Mouse (Mus musculus) cerebellum, adult 11 months (tissue): Measurements from ENCODE around the gene Polr2e.

ENCODE experiments used
- DNase-seq: peaks from one replicate; pipeline ENCODE4 v3.0.0; 2022

Gene Polr2e

DNA sequence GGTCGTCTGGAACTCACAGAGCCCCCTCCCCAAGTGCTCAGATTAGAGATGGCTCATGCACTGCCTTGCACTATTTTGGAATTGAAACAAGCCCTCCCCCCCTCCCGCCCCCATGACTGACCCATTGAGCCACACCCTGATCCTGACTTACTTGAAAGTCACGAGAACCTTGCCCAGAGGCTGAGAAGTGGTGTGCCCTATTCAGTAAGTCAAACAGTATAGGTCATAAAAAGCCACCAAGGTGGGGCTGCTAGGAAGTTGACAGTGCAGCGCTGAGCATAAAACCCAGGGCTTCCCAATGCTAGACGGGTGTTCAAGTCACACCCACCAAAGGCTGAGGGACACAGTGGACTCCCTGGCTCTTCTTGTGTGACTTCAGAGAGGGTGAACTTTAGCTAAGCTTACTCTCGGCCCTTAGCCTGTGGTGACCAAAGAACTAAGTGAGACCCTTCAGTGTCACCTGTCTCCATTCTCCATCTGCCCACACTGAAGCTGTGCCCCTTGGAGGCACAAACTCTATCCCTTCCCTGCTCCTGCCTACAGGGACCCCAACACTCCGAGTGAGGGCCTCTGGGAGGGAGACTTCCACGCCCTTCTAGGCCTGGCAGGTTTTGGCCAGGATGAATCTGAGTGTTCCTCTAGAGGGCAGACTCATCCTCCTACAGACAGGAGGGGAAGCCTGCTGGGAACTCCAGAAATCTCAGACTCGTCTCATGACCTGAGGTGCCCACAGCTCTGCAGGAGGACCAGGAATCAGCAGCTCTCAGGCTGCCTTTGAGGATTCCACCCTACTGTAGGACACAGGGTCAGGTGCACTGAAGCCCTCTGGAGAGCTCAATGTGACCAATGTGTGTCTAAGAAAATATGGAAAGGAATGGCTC, 5.8 kb downstream of the Polr2e start:
- peak; percentile 46 for DNase-seq

DNA sequence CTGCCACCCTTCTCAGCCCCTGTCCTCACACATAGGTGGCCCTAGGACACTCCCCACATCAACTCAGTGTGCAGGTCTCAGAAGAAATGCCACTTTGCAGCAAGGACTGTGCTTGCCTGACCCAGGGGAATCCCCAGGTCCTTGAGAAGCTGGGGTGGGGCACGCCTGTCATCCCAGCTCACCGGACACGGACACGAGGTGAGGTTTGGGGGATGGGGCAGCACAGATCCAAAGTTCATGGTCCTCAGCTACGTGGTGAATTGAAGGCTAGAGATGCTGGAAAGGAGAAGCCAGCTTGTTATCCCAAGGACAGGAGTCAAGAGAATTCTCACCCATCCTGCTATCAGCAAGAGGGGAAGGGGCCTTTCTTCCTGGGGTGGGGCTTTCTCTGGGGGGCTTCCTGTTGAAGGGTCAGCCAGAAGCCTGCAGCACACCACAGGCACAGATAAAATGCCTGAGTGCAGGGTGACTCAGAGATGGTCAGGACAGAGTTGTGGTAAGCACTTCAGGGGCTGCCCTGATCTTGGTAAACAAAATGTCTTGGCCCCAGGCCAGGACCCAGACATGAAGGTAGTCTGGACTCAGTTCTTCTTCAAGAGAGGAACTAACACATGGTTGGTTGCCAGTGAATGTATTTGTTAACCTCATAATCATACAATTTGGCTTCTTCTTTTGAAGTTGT, 6.7 kb downstream of the Polr2e start:
- no peak for DNase-seq

DNA sequence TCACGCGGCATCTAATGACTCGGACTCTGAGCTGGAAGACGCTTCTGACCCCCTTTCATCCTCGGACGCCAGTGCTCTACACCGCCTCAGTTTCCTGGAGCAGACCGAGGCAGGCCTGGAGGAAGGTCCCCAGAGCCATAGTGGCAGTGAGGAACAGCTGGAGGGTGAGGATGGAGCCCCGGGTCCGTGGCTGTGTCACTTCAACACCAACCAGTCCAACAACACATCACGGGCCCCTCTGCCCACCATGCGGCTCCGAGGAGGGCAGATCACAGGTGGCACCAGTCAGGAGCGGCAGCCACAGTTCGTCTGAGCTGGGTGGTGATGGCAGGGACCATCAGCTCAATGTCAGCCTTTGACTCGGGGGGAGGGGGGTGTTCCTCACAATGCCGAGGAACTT, 8.9 kb downstream of the Polr2e start:
- DNase-seq, result no peak

DNA sequence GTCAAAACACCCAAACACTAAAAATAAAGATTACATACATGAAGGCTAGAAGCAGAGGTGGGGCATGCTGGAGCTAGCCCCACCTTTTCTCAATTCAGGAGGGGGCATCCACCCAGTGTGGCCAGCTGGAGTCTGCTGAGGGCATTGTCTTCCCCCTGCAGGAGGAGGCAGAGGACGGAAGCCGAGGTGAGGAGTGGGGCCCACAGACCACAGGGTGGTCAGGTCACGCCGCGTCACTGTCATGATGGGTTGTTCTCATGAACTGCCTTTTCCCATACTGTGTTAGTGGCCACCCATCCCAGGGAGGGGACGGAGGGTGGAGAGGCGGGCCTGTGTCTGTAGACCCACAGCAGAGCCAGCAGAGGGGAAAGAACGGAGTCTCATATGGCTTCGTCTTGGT, 9.4 kb downstream of the Polr2e start:
- no peak for DNase-seq

DNA sequence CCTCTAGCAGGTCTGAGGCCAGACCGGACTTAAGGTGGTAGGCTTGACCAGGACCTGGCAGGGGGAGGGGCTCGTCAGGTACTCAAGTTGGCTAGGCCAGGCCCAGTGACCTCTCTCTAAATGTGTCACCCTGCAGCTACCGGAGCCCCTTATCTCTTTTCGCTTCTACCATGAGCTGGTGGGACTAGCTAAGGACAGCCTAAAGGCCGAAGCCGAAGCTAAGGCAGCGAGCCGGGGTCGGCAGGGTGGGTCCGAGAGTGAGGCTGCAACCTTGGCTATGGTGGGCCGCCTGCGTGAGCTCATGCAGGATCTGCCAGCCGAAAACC, 11.1 kb downstream of the Polr2e start:
- no peak for DNase-seq

DNA sequence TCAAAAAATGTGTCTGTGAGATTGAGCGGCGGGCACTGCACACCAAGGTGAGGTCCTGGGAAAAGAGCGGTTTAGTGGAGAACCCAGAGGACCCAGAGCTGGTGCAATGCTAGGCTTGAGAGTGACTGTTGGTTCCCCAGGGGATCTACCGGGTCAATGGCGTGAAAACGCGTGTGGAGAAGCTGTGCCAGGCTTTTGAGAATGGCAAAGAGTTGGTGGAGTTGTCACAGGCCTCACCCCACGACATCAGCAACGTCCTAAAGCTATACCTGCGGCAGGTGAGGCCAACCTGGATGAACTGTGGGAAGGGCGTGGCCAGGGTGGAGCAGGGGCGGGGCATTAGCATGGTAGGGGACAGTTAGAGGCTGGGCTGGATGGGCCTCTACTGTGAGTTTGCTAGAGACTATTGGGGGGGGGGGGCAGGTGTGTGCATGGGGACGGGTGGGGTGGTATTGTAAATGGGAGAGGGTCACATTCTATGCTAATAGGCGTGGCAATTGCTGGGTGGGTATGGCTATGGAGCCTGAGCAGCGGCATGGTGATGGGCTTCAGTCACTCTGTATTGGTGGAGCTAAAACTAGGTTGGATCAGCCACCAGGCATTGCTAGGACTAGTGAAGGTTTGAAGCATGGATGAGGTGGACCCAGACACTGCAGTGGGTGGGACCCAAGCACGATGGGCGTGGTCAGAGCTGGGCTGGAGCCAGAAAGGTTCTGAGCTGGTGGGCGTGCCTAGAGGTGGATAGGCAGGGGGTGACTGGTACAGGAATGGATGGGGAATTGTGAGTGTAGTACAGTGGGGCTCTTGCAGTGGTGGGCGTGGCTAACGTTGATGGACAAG, 11.7 kb downstream of the Polr2e start:
- DNase-seq, result no peak

DNA sequence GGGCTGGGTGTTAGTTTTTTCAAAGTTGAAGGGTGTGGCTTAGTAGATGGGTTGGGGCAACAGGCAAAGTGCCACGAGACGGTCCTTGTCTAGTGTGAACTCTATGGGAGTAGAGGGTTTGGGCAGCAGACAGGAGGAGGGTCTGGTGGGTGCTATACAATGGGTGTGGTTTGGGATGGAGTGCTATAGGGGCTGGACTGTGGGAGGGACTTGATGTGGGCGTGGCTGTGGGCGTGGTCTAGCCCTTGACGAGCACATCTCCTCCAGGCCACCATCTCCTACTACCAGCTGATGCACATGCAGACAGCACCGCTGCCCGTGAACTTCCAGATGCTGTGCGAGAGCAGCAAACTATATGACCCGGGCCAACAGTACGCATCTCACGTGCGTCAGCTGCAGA, 13.7 kb downstream of the Polr2e start:
- DNase-seq, result no peak

DNA sequence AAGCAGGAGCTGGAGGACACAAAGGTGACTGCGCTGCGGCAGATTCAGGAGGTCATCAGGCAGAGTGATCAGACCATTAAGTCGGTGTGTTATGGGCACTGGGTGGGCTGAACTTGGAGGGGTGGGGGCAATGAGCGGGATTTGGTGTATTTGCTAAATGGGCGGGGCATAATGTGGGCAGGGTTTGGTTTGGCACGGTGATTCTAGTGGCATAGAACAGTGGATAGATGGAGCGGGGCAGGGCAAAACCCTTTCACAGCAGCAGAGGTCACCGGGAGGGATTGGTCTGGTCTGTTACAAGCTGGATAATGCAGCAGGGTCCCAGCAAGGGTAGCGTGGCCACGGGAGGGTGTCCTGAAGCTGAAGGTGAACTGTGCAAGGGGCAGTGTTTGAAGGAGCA, 14.1 kb downstream of the Polr2e start:
- no peak for DNase-seq

DNA sequence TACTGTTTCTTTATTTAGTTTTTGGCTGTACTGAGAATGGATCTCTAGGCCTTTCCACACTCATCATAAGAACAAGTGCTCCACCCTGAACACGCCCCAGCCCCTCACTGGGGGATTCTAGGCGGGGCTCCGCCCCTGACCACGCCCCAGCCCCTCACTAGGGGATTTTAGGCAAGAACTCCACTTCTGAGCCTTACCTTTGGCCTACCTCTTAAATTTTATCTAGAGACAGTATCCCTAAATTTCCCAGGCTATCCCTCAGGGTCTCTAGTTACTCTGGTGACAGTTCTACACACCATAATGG, 14.6 kb downstream of the Polr2e start:
- DNase-seq, result no peak

DNA sequence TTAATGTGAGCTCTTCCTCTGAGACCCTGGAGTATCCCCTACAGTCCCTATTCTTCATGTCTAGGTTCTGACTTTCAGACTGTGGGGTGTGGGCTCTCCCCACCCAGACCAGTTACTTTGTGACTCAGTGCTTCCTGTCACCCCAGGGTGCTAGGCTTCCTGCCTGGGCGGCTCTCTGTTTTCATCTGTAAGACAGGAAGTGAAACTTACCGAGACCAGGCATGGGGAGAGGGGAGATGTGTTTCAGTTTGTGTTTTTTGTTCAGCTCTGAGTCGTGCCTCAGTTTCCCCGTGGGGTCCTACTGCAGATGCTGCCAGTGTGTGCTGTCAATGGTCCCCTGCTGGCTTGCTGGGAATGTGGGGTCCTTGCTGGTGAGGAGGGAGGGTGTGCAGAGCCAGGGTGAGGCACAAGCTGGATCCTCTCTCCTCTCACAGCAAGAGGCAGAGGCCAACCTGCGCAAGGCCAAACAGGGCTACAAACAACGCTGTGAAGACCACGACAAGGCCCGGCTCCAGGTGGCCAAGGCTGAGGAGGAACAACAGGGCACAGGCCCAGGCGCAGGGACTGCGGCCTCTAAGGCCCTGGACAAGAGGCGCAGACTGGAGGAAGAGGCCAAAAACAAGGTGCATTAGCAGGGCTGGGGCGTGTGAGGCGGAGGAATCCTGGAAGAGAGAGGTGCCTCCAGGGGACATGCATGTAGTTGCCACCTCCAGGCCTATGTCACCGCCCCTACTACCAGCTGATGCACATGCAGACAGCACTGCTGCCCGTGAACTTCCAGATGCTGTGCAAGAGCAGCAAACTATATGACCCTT, 15.2 kb downstream of the Polr2e start:
- no peak for DNase-seq

DNA sequence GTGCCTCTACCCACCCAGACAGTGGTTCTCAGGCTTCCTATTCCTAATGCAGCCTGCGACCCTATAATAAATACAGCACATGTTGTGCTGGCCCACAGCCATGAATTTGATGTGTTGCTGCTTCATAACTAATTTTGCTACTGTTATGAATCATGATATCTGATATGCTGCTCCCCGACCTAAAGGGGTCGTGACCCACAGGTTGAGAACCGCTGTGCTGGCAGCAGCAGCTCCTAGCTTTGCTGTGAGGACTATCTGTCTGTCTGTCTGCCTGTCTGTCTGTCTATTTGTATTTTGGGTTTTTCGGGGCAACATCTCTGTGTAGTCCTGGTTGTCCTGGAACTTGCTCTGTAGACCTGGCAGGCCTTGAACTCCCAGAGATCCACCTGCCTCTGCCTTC, 15.8 kb downstream of the Polr2e start:
- DNase-seq, result no peak

DNA sequence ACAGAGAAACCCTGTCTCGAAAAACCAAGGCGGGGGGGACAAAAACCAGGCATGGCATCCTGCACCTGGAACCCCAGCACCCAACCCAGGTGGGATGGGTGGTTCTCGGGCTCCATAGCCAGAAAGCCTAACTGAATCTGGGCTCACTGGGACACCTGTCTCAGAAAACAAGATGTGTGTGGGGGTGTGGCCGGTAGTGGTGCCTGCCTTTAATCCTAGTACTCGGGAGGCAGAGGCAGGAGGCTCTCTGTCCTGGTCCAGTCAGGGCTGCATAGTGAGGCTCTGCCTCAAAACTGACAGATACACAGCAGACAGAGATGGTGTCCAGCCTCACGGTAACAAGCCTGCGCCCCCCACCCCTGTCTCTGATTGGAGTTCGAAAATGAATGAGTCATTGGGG, 16.8 kb downstream of the Polr2e start:
- no peak for DNase-seq

DNA sequence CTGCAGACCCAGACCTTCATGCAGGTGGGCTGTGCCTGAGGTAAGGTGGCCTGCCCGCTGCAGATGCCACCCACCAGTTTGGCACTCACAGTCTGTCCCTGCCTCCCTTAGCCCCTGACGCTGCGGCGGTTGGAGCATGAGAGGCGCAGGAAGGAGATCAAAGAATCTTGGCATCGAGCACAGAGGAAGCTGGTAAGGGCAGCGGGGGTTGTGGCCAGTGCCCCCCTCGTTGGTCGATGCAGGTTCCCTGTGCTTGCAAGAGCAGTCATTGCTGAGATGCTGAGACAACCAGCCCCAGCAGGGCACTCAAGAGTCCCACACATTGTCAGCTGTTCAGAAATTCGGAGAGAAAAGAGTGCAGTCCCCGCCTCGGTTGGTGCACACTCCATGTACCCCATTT, 17.4 kb downstream of the Polr2e start:
- DNase-seq, result no peak

DNA sequence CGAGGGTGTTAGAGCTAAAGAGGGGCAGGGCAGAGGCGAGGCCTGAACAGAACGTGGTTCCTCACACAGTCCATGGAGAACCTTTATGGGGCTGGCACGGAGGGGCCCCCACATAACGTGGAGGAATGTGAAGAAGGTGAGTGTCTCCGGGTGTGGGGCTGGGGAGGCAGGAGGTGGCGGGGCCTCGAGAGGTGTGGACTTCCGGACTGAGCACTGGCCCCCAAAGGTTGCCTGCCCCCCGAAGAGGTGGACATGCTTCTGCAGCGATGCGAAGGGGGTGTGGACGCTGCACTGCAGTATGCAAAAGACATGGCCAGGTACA, 18.3 kb downstream of the Polr2e start:
- DNase-seq, result no peak

DNA sequence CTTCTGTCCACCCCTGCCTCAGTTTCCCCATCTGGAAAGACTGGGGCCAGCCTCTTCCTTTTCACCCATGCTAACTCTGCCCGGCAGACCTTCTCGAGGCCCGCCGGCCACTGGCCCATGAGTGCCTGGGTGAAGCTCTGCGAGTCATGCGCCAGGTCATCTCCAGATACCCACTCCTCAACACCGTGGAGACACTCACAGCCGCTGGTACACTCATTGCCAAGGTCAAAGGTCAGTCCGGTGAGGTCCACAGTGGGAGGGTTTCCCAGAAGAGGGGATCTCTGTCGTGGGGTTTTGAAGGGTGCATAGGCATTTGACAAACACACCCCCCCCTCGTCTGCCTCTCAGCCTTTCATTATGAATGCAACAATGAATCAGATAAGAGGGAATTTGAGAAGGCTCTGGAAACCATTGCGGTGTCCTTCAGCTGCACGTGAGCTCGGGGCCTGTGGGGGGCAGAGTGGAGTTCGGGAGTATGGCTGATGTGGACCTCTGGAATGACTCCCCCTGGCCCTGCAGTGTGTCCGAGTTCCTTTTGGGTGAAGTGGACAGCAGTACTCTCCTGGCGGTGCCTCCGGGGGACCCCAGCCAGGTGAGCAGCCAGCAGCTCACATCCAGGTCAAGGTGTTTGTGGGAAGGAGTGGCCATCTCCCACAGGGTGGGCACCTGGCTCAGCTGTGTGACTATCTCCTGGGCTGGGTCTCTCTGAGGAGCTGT, 18.8 kb downstream of the Polr2e start:
- DNase-seq, result no peak

DNA sequence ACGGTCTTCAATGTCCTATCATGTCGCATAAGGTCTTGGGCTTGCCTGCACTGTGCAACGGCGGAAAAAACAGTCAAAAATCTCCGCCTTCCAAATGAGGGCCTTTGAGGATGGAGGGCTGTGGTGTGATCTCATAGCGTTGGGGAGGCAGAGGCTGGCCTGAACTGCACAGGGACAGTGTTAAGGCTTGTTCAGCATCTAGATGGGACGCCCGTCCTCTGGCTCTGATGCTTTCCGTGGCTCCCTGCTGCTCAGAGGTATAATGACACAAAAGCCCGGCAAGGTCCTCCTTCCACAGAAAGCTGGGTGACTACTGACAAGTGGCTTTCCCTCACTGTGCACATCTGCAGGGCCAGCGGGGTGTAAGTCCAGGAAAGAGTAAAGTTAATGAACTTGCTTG, 19.4 kb downstream of the Polr2e start:
- DNase-seq, result no peak

DNA sequence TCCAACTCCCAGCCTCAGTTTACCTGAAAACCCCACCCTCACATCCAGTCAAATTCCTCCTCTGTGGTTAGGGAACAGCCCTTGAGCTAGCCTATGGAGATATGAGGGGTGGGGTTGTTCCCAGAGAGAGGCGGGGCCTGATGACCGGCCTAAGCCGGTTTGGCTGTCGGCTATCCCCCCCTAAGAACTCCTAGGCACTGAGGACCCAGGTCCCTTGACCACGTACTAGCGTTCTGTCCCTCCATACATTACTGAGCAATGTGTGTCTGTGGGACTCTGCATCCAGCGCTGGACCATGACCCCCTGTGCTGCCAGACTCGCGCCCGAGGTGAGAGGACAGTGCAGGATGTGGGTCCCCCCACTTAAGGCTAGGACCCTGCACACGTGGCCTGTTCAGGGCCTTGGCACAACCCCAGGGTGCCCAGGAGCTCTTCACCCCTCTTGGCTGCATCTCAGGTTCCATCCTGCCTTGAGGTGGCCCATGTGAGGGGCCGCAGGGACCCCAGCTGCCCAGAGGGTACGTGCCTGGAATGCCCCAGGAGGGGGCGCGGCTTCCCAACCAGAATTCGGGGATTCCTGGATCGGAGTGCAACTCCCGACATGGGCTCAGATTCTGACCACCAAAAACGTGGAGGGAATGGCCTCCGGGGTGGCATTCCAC, 20.0 kb downstream of the Polr2e start:
- no peak for DNase-seq

DNA sequence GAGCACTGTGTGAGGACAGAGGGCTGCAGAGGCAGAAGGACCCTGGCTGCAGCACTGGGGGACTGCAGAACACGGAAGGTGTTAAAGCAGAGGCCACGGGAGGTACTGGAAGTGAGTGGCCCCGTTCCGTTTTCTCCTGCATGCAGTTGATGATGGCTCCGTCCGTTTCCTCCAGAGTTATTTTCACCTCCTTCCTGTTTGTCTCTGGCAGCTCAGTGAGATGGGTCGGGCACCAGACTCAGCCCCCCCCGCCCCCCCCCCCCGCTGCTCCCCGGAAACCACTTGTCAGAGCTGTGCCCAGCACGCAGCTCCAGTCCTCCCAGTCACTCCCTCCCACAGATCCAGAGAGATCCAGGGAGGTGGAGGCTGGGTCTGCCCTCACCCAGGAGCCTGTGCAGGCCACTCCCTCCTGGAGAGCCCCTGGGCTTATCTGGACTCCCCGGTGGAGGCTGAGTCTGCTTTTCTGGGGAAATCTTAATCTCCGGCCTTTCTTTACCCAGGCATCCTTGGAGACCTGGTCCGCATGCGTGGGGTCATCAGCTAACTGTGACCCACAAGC, 20.8 kb downstream of the Polr2e start:
- DNase-seq, result no peak

DNA sequence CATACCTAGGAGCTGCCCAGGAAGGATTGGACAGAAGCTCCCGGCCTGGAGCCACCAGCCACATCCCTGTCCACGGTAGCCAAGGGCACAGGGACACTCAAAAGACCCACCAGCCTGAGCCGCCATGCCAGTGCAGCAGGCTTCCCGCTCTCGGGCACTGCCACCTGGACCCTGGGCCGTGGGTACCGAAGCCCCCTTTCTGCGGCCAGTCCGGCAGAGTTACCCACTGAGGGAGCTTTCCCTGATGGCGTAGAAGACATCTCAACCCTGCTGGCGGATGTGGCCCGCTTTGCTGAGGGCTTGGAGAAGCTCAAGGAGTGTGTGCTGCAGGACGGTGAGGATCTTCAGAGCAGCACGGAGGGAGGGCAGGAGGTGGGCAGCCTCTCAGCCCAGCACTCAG, 21.8 kb downstream of the Polr2e start:
- DNase-seq, result no peak

DNA sequence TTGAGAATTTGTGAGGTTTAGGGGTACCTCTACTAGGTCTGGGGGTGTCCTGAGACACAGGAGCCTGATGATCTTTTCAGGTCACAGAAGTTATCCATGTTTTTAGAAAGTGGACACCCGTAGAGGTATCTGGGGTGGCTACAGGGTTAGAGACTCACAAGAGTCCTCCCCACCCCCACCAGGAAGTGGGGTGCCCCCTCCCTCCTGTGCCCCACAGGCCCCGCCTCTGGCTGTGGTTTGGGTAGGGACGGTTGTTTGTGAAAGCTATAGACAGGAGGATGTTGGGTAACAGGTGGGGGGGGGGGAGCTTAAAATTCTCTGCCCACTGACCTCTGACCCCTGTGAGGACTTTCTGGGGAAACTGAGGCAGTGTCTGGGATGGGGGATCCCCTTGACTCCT, 22.2 kb downstream of the Polr2e start:
- no peak for DNase-seq

DNA sequence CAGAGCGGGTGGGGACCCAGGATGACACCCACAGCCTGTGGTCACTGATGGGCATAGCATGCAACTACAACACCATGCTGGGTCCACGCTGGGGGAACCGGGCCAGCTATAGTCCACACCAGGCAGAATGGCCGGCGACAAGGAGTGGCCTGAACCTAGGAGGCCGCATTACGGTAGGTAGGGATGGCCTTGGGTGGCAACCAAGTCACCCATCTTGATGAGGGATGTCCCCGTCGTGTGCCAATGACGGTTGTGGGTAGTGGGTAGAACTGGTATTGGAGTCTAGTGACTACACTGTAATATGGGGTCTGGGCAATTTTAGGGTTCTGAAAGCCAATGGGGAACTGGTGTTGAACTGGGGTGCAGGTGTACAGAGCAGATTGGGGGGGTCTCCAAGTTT, 22.7 kb downstream of the Polr2e start:
- DNase-seq, result no peak

DNA sequence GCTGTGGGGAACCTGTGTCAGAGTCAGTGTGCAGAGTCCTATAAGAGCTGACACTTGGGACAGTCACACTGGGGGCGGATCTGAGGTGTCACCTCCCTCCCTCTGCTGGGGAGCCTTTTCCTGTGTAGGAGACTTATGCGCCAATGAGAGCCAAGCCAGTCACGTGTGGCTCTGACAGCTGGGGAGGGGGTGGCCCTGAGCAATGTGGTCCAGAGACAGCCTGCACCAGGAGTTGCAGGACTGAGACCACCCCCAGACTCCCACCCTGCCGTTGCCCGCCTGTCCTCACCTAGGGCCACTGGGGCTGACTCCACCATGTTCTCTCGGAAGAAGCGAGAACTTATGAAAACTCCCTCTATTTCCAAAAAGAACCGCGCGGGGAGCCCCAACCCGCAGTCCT, 23.1 kb downstream of the Polr2e start, which contains the start of gene Arhgap45:
TSS of gene Arhgap45 (plus strand) at position 143 of the 400 bp plus-strand sequence.
- DNase-seq, result no peak
